Mouse (Mus musculus) forebrain, embryonic 12.5 days (tissue): ENCODE results near the gene Rbp7. TPM values are rescaled to one million over a fixed set of nuclear protein-coding genes. Genes with fewer than 3 reads are reported as not detected.
"Not testable (repeated sequence)": the region's sequence is repeated elsewhere in the genome, so short reads cannot be mapped to it uniquely, and the experiment has no call there.

Experiments
- ATAC-seq: fragments of 200-750 bp; cut with Nextera tagmentation; 2 replicates; pipeline ENCODE4 v1.8.0; 2017; ENCODE audit warnings: moderate TSS enrichment; ENCODE audit not compliant: low FRiP score
- H3K27ac ChIP-seq: fragments of 300-500 bp; sonication (generic); 2 replicates; pipeline ENCODE4 v1.5.1; 2016; ENCODE audit warnings: mild to moderate bottlenecking
- H3K27me3 ChIP-seq: fragments of 300-500 bp; sonication (generic); 2 replicates; pipeline ENCODE4 v1.6.1; 2016; ENCODE audit warnings: mild to moderate bottlenecking
- H3K36me3 ChIP-seq: fragments of 300-500 bp; sonication (generic); replicated peaks from 2 replicates; pipeline ENCODE4 v1.6.1; 2016; ENCODE audit warnings: mild to moderate bottlenecking
- H3K4me1 ChIP-seq: fragments of 300-500 bp; sonication (generic); 2 replicates; pipeline ENCODE4 v1.6.1; 2016
- H3K4me2 ChIP-seq: fragments of 300-500 bp; sonication (generic); 2 replicates; pipeline ENCODE4 v1.6.1; 2016; ENCODE audit warnings: mild to moderate bottlenecking, moderate library complexity
- H3K4me3 ChIP-seq: fragments of 300-500 bp; sonication (generic); replicated peaks from 2 replicates; pipeline ENCODE4 v1.5.1; 2016; ENCODE audit warnings: mild to moderate bottlenecking
- H3K9ac ChIP-seq: fragments of 300-500 bp; sonication (generic); 2 replicates; pipeline ENCODE4 v1.6.1; 2016; ENCODE audit warnings: mild to moderate bottlenecking
- H3K9me3 ChIP-seq: fragments of 300-500 bp; sonication (generic); 2 replicates; pipeline ENCODE4 v1.6.1; 2016
- WGBS: fragments of 180-500 bp; shearing (Covaris S2); methylation state at CpG from one replicate; pipeline ENCODE4 v1.1.7; 2016; 5-methylcytosine and 5-hydroxymethylcytosine counted together
- polyA plus RNA-seq: library from polyadenylated mRNA; unstranded; fragments of >200 nt; fragmentation: Nextera tagmentation; extraction: Ambion mirVana; gene quantifications from 2 replicates; pipeline ENCODE4 v1.2.1, GENCODE M21; 2016

Rbp7 gene
- polyA plus RNA-seq, 1 experiment from 2014 or later = not detected

DNA sequence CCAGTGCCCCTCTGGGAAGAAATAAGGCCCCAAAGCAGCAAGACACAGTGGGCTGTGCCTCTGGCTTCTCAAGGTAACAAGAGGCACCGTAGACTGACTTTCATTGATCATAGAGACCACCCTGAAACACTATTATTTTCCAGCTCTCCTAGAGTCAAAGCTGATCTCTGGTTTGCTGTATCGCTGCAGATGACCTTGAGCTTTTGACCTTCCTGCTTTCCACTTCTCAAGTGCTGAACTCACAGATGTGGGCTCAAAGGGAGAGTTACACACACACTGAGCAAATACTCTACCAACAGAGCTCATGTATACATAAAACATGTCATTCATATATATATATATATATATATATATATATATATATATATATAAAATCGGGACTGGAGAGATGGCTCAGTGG, 4.1 kb downstream of the Rbp7 start:
- 93% methylated on average over 3 of the region's 3 CpGs for WGBS
- ATAC-seq = no peak

DNA sequence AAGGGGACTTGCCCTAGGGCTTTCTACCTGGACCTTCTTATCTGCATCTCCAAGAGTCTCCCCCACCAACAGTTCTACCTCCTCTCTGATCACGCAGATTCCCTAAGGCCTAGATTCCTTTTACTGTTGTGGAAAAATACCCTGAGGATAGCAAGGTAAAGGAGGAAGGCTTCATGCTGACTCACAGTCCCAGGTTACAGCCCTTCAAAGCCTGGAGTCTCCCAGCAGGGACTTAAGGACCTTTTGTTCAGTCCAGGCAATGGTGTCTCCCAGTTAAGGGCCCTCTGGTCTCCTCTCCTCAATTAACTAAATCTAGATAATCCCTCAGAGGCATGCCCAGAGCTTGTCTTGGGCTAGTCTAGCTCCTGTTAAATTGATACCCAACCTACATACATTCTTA, 8.5 kb downstream of the Rbp7 start:
- Histone ChIP-seq H3K36me3 (no peaks in the 10 kb centered on the region), H3K27me3 (no peaks in the 10 kb centered on the region), H3K9ac (no peak overlapping the region), H3K9me3 (no peaks in the 10 kb centered on the region), H3K27ac (peak overlapping the region; percentile 95), H3K4me1 (peaks cover 21% of the 10 kb centered on the region), H3K4me2 (peak overlapping the region; percentile 59), H3K4me3 (no peak overlapping the region)
- ATAC-seq = no peak
- WGBS = 8% methylated on average over 1 of the region's 1 CpGs

More for the DNA sequence above, 4.1 kb downstream of the Rbp7 start:
- no peaks in the 10 kb centered on the region for H3K9me3 ChIP-seq
- no peak overlapping the region for H3K27ac ChIP-seq
- no peaks in the 10 kb centered on the region for H3K27me3 ChIP-seq
- no peak overlapping the region for H3K4me3 ChIP-seq
- peaks cover 8% of the 10 kb centered on the region for H3K4me1 ChIP-seq
- no peaks in the 10 kb centered on the region for H3K36me3 ChIP-seq
- no peak overlapping the region for H3K4me2 ChIP-seq
- H3K9ac ChIP-seq = no peak overlapping the region

DNA sequence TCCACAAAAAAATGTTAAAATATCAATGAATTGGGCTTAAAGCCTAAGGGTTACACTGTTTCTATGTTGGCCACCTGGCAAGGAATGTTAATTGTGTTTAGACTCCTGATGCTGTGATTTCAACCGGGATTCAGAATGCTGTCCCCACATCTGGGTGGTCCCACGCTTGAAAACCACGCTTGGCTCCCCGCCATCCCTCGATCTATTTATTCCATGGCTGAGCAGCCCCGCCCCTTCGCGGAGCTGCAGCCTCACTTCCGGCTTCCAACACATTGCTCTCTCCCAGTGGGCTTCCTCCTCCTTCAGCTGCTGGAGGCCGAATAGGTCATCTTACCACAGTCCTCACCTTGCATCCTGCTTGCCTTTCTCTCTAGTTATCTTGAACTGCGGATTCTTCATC, 8.9 kb downstream of the Rbp7 start:
- Histone ChIP-seq H3K9ac (peak overlapping the region; percentile 61; the same call in 1 of the 2 replicates), H3K36me3 (no peaks in the 10 kb centered on the region), H3K4me3 (peak overlapping the region; percentile 33; the same call in 1 of the 2 replicates), H3K27me3 (no peaks in the 10 kb centered on the region), H3K4me2 (peak overlapping the region; percentile 59), H3K9me3 (no peaks in the 10 kb centered on the region), H3K4me1 (peaks cover 21% of the 10 kb centered on the region), H3K27ac (peak overlapping the region; percentile 95)
- WGBS = under 1% methylated on average over 11 of the region's 11 CpGs
- peak; percentile 68 for ATAC-seq

DNA sequence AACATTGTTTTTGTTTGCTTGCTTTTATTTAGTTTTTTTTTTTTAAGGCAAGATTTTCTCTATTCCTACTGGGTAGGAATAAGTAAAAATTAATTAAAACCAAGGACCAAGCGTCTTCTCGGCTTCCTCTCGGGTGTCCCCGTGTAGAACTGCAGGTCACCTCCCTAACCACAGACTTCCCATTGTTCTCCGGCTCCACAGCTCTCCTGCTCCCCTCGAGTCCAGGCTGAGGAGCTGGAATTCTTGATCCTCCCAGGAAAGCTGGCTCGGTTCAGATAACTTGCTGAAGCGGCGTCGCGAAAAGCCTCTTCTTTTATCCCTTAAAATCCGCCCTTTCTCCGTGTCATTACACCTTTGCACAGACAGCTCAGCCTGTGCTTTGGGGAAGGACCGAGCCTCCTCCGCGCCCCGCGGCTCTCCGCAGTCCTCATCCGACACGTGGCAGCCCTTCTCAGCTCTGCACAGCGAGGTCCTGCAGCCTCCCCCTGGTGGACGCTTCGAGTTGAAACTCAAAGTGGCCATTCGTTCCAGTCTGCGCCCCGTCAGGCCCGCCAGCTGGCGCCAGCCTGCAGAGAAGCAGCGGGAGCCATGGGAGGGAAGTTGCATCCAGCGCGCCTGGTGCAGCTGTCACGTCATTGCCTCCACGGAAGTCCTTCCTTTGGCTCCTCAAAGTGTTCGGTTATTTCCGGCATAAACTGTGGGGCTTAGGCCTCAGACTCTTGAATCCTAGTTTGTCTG, 9.6 kb downstream of the Rbp7 start:
- Histone ChIP-seq H3K4me3 (peak overlapping the region; percentile 33), H3K27ac (peak overlapping the region; percentile 95), H3K9ac (peak overlapping the region; percentile 61), H3K27me3 (no peaks in the 10 kb centered on the region), H3K4me1 (peaks cover 21% of the 10 kb centered on the region), H3K4me2 (peak overlapping the region; percentile 59), H3K36me3 (no peaks in the 10 kb centered on the region), H3K9me3 (no peaks in the 10 kb centered on the region)
- ATAC-seq = peak; percentile 98
- under 1% methylated on average over 36 of the region's 36 CpGs for WGBS

DNA sequence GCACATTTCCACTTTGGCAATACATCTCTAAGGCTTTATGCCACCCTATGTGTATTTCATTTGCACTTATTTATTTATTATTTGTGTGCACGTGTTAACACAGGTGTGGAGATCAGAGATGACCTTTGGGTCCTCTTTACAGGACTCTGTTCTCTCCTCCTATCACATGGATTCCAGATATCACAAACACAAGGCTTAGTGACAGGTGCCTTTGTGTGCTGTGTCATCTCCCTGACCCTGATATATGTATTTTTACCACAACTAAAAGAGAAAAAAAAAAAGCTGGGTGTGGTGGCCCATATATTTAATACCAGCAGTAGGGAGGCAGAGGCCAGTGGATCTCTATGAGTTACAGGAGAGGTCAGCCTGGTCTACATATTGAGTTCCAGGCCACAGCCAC, 10.3 kb downstream of the Rbp7 start:
- ATAC-seq = no peak
- 74% methylated on average over 1 of the region's 1 CpGs for WGBS
- Histone ChIP-seq H3K36me3 (no peaks in the 10 kb centered on the region), H3K9ac (peak overlapping the region; percentile 61; the same call in 1 of the 2 replicates), H3K4me1 (peaks cover 21% of the 10 kb centered on the region), H3K27ac (peak overlapping the region; percentile 95), H3K9me3 (no peaks in the 10 kb centered on the region), H3K4me2 (peak overlapping the region; percentile 59), H3K27me3 (no peaks in the 10 kb centered on the region), H3K4me3 (no peak overlapping the region)

DNA sequence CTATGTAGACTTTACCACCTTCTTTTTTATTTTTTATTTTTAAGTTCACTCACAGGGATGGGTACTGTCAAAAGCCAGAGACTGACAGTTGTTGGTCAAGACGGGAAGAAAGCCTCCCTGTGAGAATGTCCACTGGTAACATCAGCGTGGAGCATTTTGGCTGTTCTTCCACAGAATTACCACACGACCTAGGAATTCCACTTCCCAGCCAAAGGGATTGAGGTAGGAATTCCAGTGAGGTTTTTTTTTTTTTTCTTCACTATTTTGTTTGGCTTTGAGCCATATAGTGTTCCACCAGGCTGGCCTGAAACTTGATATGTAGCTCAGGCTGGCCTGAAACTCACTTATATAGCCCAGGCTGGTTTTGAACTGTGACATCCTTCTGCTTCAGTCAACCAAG, 12.3 kb downstream of the Rbp7 start:
- Histone ChIP-seq H3K27me3 (no peaks in the 10 kb centered on the region), H3K4me1 (peaks cover 21% of the 10 kb centered on the region), H3K9ac (no peak overlapping the region), H3K4me2 (no peak overlapping the region), H3K9me3 (no peaks in the 10 kb centered on the region), H3K4me3 (no peak overlapping the region), H3K27ac (no peak overlapping the region), H3K36me3 (no peaks in the 10 kb centered on the region)
- WGBS = 70% methylated on average over 3 of the region's 3 CpGs
- ATAC-seq = no peak

DNA sequence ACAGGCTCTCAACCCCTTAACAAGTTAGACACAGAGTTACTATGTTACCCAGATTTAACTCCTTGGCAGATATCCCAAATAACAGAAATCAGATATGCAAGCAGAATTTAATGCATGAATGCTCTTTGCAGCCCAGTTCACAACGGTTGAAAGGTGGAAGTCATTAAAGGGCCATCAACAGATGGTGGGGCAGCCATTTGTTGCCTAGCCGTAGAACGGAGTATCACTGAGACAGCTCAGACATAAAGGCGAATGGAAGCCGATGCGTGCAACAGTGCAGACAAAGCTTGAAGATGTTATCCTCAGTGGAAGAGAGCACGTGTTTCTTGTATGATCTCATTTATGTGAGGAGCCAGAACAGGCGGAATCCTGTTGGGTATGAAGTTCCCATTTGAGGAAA, 14.2 kb downstream of the Rbp7 start:
- H3K4me1 ChIP-seq = peaks cover 12% of the 10 kb centered on the region
- H3K9me3 ChIP-seq = no peaks in the 10 kb centered on the region
- no peak overlapping the region for H3K27ac ChIP-seq
- no peak overlapping the region for H3K4me2 ChIP-seq
- H3K36me3 ChIP-seq = no peaks in the 10 kb centered on the region
- H3K4me3 ChIP-seq = no peak overlapping the region
- no peak overlapping the region for H3K9ac ChIP-seq
- H3K27me3 ChIP-seq = no peaks in the 10 kb centered on the region
- ATAC-seq = no peak
- 73% methylated on average over 8 of the region's 8 CpGs for WGBS

DNA sequence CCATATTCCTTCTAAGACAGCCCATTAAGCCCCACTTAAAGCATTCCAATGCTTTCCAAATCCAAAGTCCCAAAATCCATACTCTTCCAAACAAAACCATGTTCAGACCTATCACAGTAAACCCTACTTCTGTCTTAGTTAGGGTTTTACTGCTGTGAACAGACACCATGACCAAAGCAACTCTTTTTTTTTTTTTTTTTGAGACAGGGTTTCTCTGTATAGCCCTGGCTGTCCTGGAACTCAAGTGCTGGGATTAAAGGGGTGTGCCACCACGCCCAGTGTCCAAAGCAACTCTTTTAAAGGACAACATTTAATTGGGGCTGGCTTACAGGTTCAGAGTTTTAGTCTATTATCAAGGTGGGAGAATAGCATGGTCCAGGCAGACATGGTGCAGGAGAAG, 22.9 kb downstream of the Rbp7 start:
- H3K9me3 ChIP-seq, H3K27ac ChIP-seq, H3K4me2 ChIP-seq, ATAC-seq, H3K4me3 ChIP-seq, H3K4me1 ChIP-seq, H3K27me3 ChIP-seq, H3K9ac ChIP-seq, H3K36me3 ChIP-seq: not testable (repeated sequence)
- 76% methylated on average over 1 of the region's 1 CpGs for WGBS

DNA sequence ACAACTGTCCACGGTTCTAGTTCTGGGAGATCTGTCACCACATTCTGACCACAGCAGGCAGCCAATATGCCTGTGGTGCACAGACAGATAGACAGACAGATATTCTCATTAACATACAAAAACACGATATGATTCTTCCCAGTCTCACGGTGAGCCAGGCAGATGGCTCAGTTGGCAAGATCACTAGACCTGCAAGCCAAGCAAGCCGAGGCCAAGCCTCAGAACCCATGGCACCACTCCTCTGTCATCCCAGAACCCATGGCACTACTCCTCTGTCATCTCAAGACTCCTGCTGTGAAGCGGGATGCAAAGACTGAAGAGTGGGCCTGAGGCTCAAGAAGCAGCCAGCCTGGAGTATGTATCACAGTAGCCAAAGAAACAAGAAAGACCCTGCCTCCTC, 25.2 kb downstream of the Rbp7 start:
- WGBS = 82% methylated on average over 5 of the region's 5 CpGs
- no peak for ATAC-seq
- Histone ChIP-seq H3K36me3 (no peaks in the 10 kb centered on the region), H3K4me1 (peaks cover 7% of the 10 kb centered on the region), H3K4me2 (no peak overlapping the region), H3K27ac (no peak overlapping the region), H3K9me3 (no peaks in the 10 kb centered on the region), H3K27me3 (no peaks in the 10 kb centered on the region), H3K9ac (no peak overlapping the region), H3K4me3 (no peak overlapping the region)

DNA sequence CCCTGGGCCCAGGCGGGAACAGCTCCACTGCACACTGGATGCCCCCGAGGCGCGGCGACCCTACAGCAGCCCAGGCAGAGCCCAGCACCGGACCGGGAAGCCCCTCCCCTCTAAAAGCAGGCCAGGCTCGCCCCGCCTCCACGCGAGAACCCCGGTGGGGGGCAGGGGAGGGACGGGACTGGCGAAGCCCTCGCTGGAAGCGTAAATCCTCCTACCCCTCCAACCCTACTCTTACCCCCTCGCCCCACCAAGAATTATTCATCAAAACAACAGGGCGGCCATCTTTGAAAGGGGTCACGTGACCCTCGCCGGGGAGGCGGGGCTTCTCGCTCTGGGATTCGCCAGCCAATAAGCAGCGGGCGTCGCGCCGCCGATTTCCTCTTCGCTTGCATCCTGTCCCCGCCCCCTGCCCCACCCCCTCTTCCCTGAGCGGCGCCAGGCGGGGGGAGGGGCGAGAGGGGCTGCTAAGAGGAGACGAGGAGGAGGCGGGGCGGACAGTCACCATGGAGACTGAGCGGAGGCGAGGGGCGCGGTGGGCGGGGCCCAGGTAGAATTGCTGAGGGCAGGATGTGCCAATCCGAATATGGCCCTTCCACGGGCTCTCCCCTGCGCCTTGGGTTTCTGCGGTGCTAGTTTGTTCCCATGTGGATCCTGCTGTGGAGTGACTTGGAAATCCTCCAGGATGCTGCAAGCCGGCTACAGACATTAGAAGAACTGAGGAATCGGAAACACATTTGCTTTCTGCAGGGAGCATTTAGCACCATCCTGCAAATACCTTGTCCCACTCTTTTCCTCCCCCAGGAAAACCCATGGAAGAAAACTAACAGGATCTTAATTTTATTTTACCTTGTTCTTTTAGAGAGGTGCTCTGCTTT, 28.2 kb downstream of the Rbp7 start, which contains the start of gene Ube4b:
Ube4b (minus strand) TSS at position 425 of the 875 bp plus-strand sequence.
- Histone ChIP-seq H3K4me2 (peak within 1 kb of the TSS; percentile 80), H3K4me1 (peaks cover 17% of the 10 kb centered on the region), H3K9me3 (no peaks in the 10 kb centered on the region), H3K9ac (peak within 1 kb of the TSS; percentile 86), H3K36me3 (no peaks in the 10 kb centered on the region), H3K4me3 (peak within 1 kb of the TSS; percentile 94), H3K27me3 (no peaks in the 10 kb centered on the region), H3K27ac (peak within 1 kb of the TSS; percentile 99)
- peak; percentile 95 for ATAC-seq
- WGBS = under 1% methylated on average over 48 of the region's 50 CpGs

DNA sequence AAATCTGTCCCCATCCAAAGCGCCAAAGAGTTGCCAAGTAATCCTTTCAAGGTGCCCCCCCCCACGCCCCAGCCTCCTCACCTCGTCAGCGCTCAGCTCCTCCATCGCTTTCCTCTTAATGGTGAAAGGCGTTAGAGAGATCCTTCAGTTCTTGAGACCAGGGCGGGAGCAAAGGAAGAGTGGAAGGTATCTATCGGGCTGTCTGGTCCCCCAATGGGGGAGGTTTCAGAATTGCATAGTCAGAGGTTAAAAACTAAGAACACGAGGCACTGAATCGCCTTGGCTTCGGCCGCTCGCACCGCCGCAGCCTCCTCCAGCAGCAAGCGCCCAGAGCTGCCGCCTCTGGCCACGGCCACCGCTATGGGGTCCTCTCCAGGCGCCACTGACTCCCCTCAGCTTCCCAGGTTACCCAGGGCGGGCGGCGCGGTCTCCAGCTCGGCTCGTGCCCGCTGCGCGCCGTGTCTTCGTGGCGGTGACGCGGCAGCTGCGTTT, 28.9 kb downstream of the Rbp7 start:
- H3K27ac ChIP-seq = peak overlapping the region; percentile 99
- peak overlapping the region; percentile 80 for H3K4me2 ChIP-seq
- no peaks in the 10 kb centered on the region for H3K9me3 ChIP-seq
- peak overlapping the region; percentile 94 for H3K4me3 ChIP-seq
- peaks cover 21% of the 10 kb centered on the region for H3K4me1 ChIP-seq
- no peaks in the 10 kb centered on the region for H3K36me3 ChIP-seq
- WGBS = under 1% methylated on average over 35 of the region's 35 CpGs
- H3K9ac ChIP-seq = peak overlapping the region; percentile 86
- no peaks in the 10 kb centered on the region for H3K27me3 ChIP-seq
- peak; percentile 76 for ATAC-seq

DNA sequence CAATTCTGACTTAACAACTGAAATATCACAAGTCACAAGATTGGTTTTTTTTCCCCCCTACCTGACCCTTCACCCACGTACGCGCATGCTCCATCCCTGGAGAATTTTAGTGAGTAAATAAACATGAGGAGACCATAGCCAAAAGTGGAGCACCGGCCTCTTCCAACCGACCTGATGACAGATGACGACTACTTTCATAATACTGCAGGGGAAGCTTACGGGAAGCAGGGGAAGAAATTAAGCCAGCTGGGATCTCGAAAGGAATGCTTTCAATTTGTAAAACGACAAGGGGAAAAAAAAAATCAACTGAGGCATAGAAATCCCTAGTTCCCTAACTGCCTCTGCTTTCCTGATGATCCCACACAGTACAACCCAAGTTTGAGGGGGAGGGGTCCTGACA, 30.0 kb downstream of the Rbp7 start:
- Histone ChIP-seq H3K4me2 (peak overlapping the region; percentile 80), H3K9ac (peak overlapping the region; percentile 86), H3K27me3 (no peaks in the 10 kb centered on the region), H3K4me1 (peaks cover 21% of the 10 kb centered on the region), H3K27ac (0 out of 2 replicates have a peak overlapping the region, but pooled peaks have one; percentile 5), H3K9me3 (no peaks in the 10 kb centered on the region), H3K4me3 (peak overlapping the region; percentile 94), H3K36me3 (no peaks in the 10 kb centered on the region)
- 2% methylated on average over 9 of the region's 9 CpGs for WGBS
- ATAC-seq = no peak
